Mouse (Mus musculus) heart, embryonic 14.5 days (tissue): ENCODE results near the gene Litaf. TPM values are rescaled to one million over a fixed set of nuclear protein-coding genes. Genes with fewer than 3 reads are reported as not detected.

Source experiments
- ATAC-seq: fragments of 200-750 bp; cut with Nextera tagmentation; 2 replicates; pipeline ENCODE4 v1.8.0; 2017; ENCODE audit warnings: low read depth, moderate TSS enrichment; ENCODE audit not compliant: insufficient number of reproducible peaks, insufficient read depth, low FRiP score
- H3K27ac ChIP-seq, 2 experiments: fragments of 200-500 bp in 1 of 2; fragments of 300-500 bp in 1 of 2; sonication (generic) in 1 of 2; replicated peaks in 1 of 2; 2 replicates each; pipeline ENCODE4 v1.5.1; 2012 to 2014; ENCODE audit warnings: low read depth in 2 of 2, low read length in 2 of 2, control low read depth in 1 of 2, mild to moderate bottlenecking in 1 of 2, mixed read lengths in 1 of 2; ENCODE audit not compliant: control insufficient read depth in 1 of 2, insufficient read depth in 1 of 2
- H3K27me3 ChIP-seq: fragments of 300-500 bp; sonication (generic); 2 replicates; pipeline ENCODE4 v1.6.1; 2014; ENCODE audit warnings: mild to moderate bottlenecking, low read length, control low read depth; ENCODE audit not compliant: control insufficient read depth, insufficient read depth
- H3K36me3 ChIP-seq: fragments of 300-500 bp; sonication (generic); 2 replicates; pipeline ENCODE4 v1.6.1; 2014; ENCODE audit warnings: mild to moderate bottlenecking, control low read depth, low read length, mixed read lengths; ENCODE audit not compliant: control insufficient read depth, insufficient read depth
- H3K4me1 ChIP-seq, 2 experiments: fragments of 200-500 bp in 1 of 2; fragments of 300-500 bp in 1 of 2; sonication (generic) in 1 of 2; 2 replicates each; pipeline ENCODE4 v1.6.1; 2012 to 2014; ENCODE audit warnings: low read length in 2 of 2, control low read depth in 1 of 2, mixed read lengths in 1 of 2; ENCODE audit not compliant: control insufficient read depth in 2 of 2, insufficient read depth in 2 of 2
- H3K4me2 ChIP-seq: fragments of 300-500 bp; sonication (generic); 2 replicates; pipeline ENCODE4 v1.6.1; 2014; ENCODE audit warnings: mild to moderate bottlenecking, low read length
- H3K4me3 ChIP-seq, 2 experiments: fragments of 200-500 bp in 1 of 2; fragments of 300-500 bp in 1 of 2; sonication (generic) in 1 of 2; 2 replicates each; pipeline ENCODE4 v1.5.1; 2012 to 2014; ENCODE audit warnings: low read length in 2 of 2, mild to moderate bottlenecking in 2 of 2, control low read depth in 1 of 2, low read depth in 1 of 2, moderate library complexity in 1 of 2; ENCODE audit not compliant: control insufficient read depth in 1 of 2, insufficient read depth in 1 of 2
- H3K9ac ChIP-seq: fragments of 300-500 bp; sonication (generic); 2 replicates; pipeline ENCODE4 v1.6.1; 2014; ENCODE audit warnings: mild to moderate bottlenecking, low read length
- H3K9me3 ChIP-seq: fragments of 300-500 bp; sonication (generic); 2 replicates; pipeline ENCODE4 v1.6.1; 2016; ENCODE audit warnings: low read length, control low read depth; ENCODE audit not compliant: control insufficient read depth
- WGBS: fragments of 180-500 bp; shearing (Covaris S2); extraction: QIAGEN DNeasy Blood & Tissue Kit; methylation state at CpG from one replicate; pipeline ENCODE4 v1.1.7; 2014; 5-methylcytosine and 5-hydroxymethylcytosine counted together
- polyA plus RNA-seq: library from polyadenylated mRNA; unstranded; fragments of >200 nt; fragmentation: Nextera tagmentation; extraction: Ambion mirVana; gene quantifications from 2 replicates; pipeline ENCODE4 v1.2.1, GENCODE M21; 2014

Litaf gene
- polyA plus RNA-seq, 1 experiment from 2014 or later: 71.8 TPM

DNA sequence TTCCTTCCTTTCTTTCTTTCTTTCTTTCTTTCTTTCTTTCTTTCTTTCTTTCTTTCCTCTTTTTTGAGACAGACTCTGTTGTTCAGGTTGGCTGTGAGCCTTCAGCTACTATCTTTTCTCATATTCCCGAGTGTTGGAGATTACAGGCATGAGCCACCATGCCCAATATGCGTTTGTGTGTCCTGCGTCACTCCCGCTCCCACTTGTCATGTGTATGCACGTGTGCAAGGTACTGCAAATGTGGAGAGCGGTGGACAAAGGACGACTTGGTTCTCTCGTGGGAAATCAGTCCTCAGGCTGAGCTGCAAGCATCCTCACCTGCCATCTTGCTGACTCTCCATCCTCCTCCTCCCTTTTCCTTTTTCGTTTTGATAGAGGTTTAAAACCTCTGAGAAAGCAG, 30.7 kb downstream of the Litaf start:
- no peak overlapping the region for H3K27ac ChIP-seq
- H3K4me2 ChIP-seq: no peak overlapping the region
- H3K27me3 ChIP-seq: no peaks in the 10 kb centered on the region
- H3K4me3 ChIP-seq: no peak overlapping the region
- no peaks in the 10 kb centered on the region for H3K9me3 ChIP-seq
- ATAC-seq: no peak
- H3K4me1 ChIP-seq: no peaks in the 10 kb centered on the region
- H3K36me3 ChIP-seq: no peaks in the 10 kb centered on the region
- WGBS: 81% methylated on average over 9 of the region's 9 CpGs
- H3K9ac ChIP-seq: no peak overlapping the region

DNA sequence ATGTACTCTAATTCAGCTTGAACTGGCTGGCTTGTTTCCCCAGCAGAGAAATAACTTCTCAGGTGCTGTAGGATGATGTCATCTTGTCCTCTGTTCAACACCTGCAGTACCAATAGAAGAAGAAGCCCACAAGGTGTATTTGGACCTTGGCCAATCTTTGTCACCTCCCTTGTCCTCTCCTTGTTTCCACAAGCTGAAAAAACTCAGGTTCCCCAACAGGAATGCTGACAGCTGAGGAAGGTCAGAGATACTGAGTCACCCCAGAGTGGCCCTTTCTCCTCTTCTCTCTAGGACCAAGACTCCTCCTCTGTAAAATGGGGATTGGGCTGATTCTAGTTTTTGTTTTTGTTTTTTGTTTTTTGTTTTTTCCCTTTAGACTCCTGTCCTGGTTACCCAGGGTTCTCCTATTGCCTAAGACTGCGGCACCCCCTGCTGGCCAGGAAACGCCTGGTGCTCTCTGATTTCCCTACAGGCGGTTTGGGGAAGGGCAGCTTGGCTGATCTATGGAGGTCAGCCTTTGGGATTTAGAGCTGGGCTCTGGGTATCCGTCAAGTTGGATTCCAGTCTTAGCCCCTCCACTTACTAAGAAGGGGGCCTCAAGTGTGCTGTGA, 31.7 kb downstream of the Litaf start:
- Histone ChIP-seq H3K9ac (no peak overlapping the region), H3K4me1 (no peaks in the 10 kb centered on the region), H3K4me3 (no peak overlapping the region), H3K9me3 (no peaks in the 10 kb centered on the region), H3K36me3 (no peaks in the 10 kb centered on the region), H3K27ac (no peak overlapping the region), H3K4me2 (no peak overlapping the region), H3K27me3 (no peaks in the 10 kb centered on the region)
- ATAC-seq: no peak
- 2% methylated on average over 4 of the region's 4 CpGs for WGBS

- Histone ChIP-seq H3K4me3 (no peak overlapping the region), H3K9ac (no peak overlapping the region), H3K36me3 (no peaks in the 10 kb centered on the region), H3K4me2 (no peak overlapping the region), H3K4me1 (no peaks in the 10 kb centered on the region), H3K27ac (no peak overlapping the region), H3K9me3 (no peaks in the 10 kb centered on the region), H3K27me3 (no peaks in the 10 kb centered on the region)
- 50% methylated on average over 3 of the region's 3 CpGs for WGBS
- ATAC-seq: no peak
These were observed 34.6 kb downstream of the Litaf start for GRCm38 (mm10) chr16:11031320-11031719.

DNA sequence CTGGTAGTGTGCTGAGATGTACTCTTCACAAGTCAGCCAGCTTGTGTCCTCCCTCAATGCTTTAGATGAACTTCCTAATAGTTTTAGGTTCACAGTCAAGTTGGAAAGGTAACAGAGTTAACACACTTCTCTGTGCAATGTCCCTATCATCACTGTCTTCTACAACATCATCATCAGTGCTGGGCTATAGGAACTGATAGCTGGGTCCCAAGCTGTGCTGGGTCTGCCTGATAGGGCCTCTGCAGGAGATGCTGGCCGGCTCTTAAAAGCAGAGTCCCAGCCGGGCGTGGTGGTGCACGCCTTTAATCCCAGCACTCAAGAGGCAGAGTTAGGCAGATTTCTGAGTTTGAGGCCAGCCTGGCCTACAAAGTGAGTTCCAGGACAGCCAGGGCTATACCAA, 35.1 kb downstream of the Litaf start:
- Histone ChIP-seq H3K27ac (no peak overlapping the region), H3K4me1 (no peaks in the 10 kb centered on the region), H3K36me3 (no peaks in the 10 kb centered on the region), H3K4me2 (no peak overlapping the region), H3K27me3 (no peaks in the 10 kb centered on the region), H3K9ac (no peak overlapping the region), H3K9me3 (no peaks in the 10 kb centered on the region), H3K4me3 (no peak overlapping the region)
- WGBS: 65% methylated on average over 4 of the region's 4 CpGs
- no peak for ATAC-seq

- Histone ChIP-seq H3K27me3 (no peaks in the 10 kb centered on the region), H3K4me2 (no peak overlapping the region), H3K36me3 (no peaks in the 10 kb centered on the region), H3K4me3 (no peak overlapping the region), H3K9me3 (no peaks in the 10 kb centered on the region), H3K9ac (no peak overlapping the region), H3K4me1 (peaks cover 0 to 2% of the 10 kb centered on the region in 2 experiments; a peak in 1 of 4 replicates), H3K27ac (no peak overlapping the region)
- WGBS: 76% methylated on average over 7 of the region's 7 CpGs
- no peak for ATAC-seq
These were observed 37.8 kb downstream of the Litaf start for GRCm38 (mm10) chr16:11028206-11028605.

GRCm38 (mm10) chr16:11024841-11025240, 41.1 kb downstream of the Litaf start:
- 56% methylated on average over 3 of the region's 3 CpGs for WGBS
- Histone ChIP-seq H3K9me3 (no peaks in the 10 kb centered on the region), H3K9ac (no peak overlapping the region), H3K27me3 (no peaks in the 10 kb centered on the region), H3K4me2 (no peak overlapping the region), H3K36me3 (no peaks in the 10 kb centered on the region), H3K27ac (no peak overlapping the region), H3K4me3 (no peak overlapping the region), H3K4me1 (peaks cover 0 to 4% of the 10 kb centered on the region in 2 experiments; a peak in 2 of 4 replicates)
- ATAC-seq: no peak

DNA sequence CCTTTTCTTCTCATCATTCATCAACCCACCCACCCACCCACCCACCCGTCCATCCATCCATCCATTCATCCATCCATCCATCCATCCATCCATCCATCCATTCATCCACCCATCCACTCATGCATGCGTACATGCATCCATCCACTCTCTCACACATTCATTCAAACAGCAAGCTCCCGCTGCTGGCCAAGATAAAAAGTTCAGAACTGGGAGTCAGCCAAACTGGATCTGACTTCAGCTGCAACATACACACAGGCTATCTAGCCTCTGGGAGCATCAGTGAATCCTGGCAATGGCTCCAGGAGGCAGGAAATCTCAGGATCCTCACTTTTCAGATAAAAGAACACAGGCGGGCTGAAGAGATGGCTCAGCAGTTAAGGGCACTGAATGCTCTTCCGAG, 42.3 kb downstream of the Litaf start:
- H3K4me1 ChIP-seq: peaks cover 0 to 4% of the 10 kb centered on the region in 2 experiments; a peak in 2 of 4 replicates
- no peak overlapping the region for H3K9ac ChIP-seq
- H3K4me3 ChIP-seq: no peak overlapping the region
- no peak overlapping the region for H3K27ac ChIP-seq
- H3K9me3 ChIP-seq: no peaks in the 10 kb centered on the region
- no peak overlapping the region for H3K4me2 ChIP-seq
- 58% methylated on average over 5 of the region's 5 CpGs for WGBS
- no peak for ATAC-seq
- no peaks in the 10 kb centered on the region for H3K36me3 ChIP-seq
- H3K27me3 ChIP-seq: no peaks in the 10 kb centered on the region

GRCm38 (mm10) chr16:11022113-11022489, 43.9 kb downstream of the Litaf start:
- no peak overlapping the region for H3K4me2 ChIP-seq
- 78% methylated on average over 4 of the region's 4 CpGs for WGBS
- no peak for ATAC-seq
- no peak overlapping the region for H3K4me3 ChIP-seq
- no peak overlapping the region for H3K27ac ChIP-seq
- H3K4me1 ChIP-seq: peaks cover 11% of the 10 kb centered on the region in 2 experiments; a peak in 2 of 4 replicates
- H3K9ac ChIP-seq: no peak overlapping the region
- no peaks in the 10 kb centered on the region for H3K27me3 ChIP-seq
- no peaks in the 10 kb centered on the region for H3K9me3 ChIP-seq
- H3K36me3 ChIP-seq: no peaks in the 10 kb centered on the region
